Mouse (Mus musculus) midbrain, embryonic 10.5 days (tissue): ENCODE data around the gene Stxbp1. TPM values are rescaled to one million over a fixed set of nuclear protein-coding genes. Genes with fewer than 3 reads are reported as not detected.

Experiments used
- DNase-seq: peaks from one replicate; pipeline ENCODE4 v3.0.0-alpha.2; 2017; ENCODE audit warnings: low spot score
- H3K27ac ChIP-seq: fragments of 300-500 bp; sonication (generic); replicated peaks from 2 replicates; pipeline ENCODE4 v1.5.1; 2016; ENCODE audit warnings: mild to moderate bottlenecking
- H3K27me3 ChIP-seq: fragments of 300-500 bp; sonication (generic); 2 replicates; pipeline ENCODE4 v1.6.1; 2016; ENCODE audit warnings: low read depth, mild to moderate bottlenecking; ENCODE audit not compliant: poor library complexity, severe bottlenecking
- H3K36me3 ChIP-seq: fragments of 300-500 bp; sonication (generic); 2 replicates; pipeline ENCODE4 v1.6.1; 2016; ENCODE audit warnings: mild to moderate bottlenecking, moderate library complexity
- H3K4me1 ChIP-seq: fragments of 300-500 bp; sonication (generic); 2 replicates; pipeline ENCODE4 v1.6.1; 2016
- H3K4me3 ChIP-seq: fragments of 300-500 bp; sonication (generic); 2 replicates; pipeline ENCODE4 v1.5.1; 2016; ENCODE audit warnings: mild to moderate bottlenecking, moderate library complexity
- H3K9me3 ChIP-seq: fragments of 300-500 bp; sonication (generic); replicated peaks from 2 replicates; pipeline ENCODE4 v1.6.1; 2016; ENCODE audit warnings: mild to moderate bottlenecking
- WGBS: fragments of 180-500 bp; shearing (Covaris S2); methylation state at CpG from one replicate; pipeline ENCODE4 v1.1.7; 2016; 5-methylcytosine and 5-hydroxymethylcytosine counted together
- polyA plus RNA-seq: library from polyadenylated mRNA; unstranded; fragments of >200 nt; fragmentation: Nextera tagmentation; extraction: Ambion mirVana; gene quantifications from 2 replicates; pipeline ENCODE4 v1.2.1, GENCODE M21; 2016

Gene Stxbp1
- polyA plus RNA-seq, 1 experiment from 2014 or later: 31.4 TPM

DNA sequence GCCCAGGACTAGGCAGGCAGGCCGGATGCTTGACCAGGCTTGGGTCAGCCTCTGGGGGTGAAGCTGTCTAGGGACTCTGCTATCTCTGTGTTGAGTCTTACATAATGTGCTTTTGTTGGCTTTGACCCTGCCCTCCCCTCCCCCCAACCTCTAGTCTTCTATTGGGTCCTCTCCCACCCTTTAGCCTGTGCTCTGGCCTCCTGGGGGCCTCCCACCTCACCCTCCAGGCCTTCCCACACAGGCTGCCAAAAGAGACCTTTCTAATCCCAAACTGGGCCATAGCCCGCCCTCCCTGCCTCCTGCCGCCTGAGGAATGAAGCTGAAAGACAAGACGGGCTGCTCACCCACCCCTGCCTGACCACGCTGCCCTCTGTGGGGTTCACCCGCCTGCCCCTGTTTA is 34.0 kb upstream of the Stxbp1 start:
- Histone ChIP-seq H3K4me3 (peak overlapping the region; percentile 16), H3K36me3 (no peaks in the 10 kb centered on the region), H3K27me3 (peaks cover 23% of the 10 kb centered on the region), H3K9me3 (no peaks in the 10 kb centered on the region), H3K27ac (peak overlapping the region; percentile 78), H3K4me1 (peaks cover 80% of the 10 kb centered on the region)
- DNase-seq: peak; percentile 48
- WGBS: 12% methylated on average over 6 of the region's 6 CpGs

DNA sequence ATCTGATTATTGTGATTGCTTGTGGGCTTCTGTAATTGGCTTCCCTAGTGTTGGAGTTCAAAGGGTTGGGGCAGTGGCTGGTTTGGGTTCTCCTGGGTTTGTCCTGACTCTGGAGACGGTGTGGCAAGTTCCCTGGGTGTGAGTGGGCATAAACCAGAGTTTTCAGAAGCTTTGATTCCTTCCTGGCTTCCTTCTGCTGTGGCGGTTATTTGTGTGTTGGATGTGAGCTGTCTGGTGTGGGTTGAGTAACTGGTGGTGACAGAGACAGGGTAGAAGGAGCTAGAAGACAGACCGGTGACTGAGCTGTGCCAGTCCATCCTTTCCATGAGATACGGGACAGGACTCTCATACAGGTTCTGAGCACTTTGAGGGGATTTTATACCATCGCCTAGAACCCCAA is 32.5 kb upstream of the Stxbp1 start:
- 81% methylated on average over 5 of the region's 5 CpGs for WGBS
- DNase-seq: no peak
- no peaks in the 10 kb centered on the region for H3K36me3 ChIP-seq
- H3K27me3 ChIP-seq: peaks cover 23% of the 10 kb centered on the region
- H3K4me1 ChIP-seq: peaks cover 86% of the 10 kb centered on the region
- H3K4me3 ChIP-seq: no peak overlapping the region
- 0 out of 2 replicates have a peak overlapping the region, but pooled peaks have one; percentile 34 for H3K27ac ChIP-seq
- H3K9me3 ChIP-seq: no peaks in the 10 kb centered on the region

DNA sequence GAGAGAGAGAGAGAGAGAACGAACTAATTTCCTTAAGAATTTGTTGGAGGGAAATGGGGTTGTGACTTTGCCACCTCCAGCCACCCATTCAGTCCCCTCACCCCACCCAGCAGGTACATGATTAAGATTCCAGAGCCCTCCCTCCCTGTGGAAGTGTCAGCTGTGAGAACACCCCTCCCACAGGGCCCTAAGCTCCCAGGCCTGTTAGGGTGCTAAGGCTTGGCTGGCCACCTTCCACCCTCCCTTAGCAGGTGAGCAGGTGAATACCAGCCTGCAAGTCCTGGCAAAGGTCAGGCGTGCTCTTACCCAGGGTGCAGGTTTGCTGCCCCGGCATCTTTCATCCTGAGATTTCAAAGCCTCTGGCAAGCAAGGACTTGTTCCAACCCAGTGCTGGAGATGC is 31.4 kb upstream of the Stxbp1 start:
- no peak for DNase-seq
- no peaks in the 10 kb centered on the region for H3K36me3 ChIP-seq
- peaks cover 86% of the 10 kb centered on the region for H3K4me1 ChIP-seq
- peak overlapping the region; percentile 78; the same call in 1 of the 2 replicates for H3K4me3 ChIP-seq
- 63% methylated on average over 3 of the region's 3 CpGs for WGBS
- no peak overlapping the region for H3K27ac ChIP-seq
- H3K9me3 ChIP-seq: no peaks in the 10 kb centered on the region
- H3K27me3 ChIP-seq: peaks cover 23% of the 10 kb centered on the region

DNA sequence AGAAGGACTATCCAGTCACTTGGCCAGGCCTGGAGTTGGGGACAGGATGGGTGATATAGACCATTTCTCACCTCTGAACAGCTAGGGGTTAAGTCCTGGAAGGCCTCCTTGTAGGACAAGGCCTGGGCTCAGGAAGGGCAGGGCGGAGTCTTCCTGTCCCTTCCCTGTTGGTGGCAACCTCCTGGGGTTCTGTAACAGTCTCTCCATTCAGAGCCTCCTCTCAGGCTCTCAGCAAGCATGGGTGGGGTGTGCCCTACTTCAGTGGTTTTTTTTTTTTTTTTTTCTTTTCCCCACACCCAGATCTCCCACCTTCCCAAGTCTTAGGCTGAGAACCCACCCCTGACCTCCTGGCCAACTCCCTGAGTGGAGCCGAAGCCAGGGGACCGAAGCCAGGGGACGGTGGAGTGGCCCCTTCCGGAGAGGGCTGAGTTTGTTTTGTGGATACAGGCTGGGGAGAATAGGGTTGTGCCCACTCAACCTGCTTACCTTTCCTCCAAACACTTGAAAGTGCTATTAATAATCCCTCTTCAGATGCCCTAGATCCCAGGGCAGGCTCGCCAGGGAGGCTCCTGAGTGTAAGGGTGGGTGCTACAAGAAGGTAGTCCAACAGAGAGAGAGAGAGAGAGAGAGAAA is 30.8 kb upstream of the Stxbp1 start:
- H3K9me3 ChIP-seq: no peaks in the 10 kb centered on the region
- H3K4me3 ChIP-seq: peak overlapping the region; percentile 78
- peaks cover 23% of the 10 kb centered on the region for H3K27me3 ChIP-seq
- 48% methylated on average over 6 of the region's 6 CpGs for WGBS
- peaks cover 85% of the 10 kb centered on the region for H3K4me1 ChIP-seq
- DNase-seq: no peak
- no peaks in the 10 kb centered on the region for H3K36me3 ChIP-seq
- H3K27ac ChIP-seq: no peak overlapping the region

DNA sequence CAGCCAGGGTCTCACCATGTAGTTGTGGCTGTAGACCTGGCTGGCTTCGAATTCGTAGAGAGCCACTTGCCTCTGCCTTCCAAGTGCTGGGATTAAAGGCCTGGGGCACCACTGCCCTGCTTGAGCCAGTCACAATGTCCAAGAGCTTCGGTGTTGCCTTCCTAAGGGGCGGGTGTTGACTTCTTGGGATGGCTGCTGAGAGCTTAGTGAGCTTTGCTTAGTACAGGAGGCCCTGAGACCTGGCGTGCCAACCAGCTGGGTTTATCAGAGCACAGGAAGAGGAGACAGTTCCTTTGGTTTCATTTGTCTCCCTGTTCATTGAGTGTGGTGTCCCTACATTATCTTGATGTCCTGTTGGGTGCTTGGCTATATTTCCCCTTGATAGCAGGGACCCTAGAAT is 30.3 kb upstream of the Stxbp1 start:
- Histone ChIP-seq H3K27me3 (peaks cover 23% of the 10 kb centered on the region), H3K36me3 (no peaks in the 10 kb centered on the region), H3K4me1 (peaks cover 79% of the 10 kb centered on the region), H3K4me3 (peak overlapping the region; percentile 78), H3K9me3 (no peaks in the 10 kb centered on the region), H3K27ac (peak overlapping the region; percentile 99; the same call in 1 of the 2 replicates)
- no peak for DNase-seq
- 25% methylated on average over 5 of the region's 5 CpGs for WGBS

DNA sequence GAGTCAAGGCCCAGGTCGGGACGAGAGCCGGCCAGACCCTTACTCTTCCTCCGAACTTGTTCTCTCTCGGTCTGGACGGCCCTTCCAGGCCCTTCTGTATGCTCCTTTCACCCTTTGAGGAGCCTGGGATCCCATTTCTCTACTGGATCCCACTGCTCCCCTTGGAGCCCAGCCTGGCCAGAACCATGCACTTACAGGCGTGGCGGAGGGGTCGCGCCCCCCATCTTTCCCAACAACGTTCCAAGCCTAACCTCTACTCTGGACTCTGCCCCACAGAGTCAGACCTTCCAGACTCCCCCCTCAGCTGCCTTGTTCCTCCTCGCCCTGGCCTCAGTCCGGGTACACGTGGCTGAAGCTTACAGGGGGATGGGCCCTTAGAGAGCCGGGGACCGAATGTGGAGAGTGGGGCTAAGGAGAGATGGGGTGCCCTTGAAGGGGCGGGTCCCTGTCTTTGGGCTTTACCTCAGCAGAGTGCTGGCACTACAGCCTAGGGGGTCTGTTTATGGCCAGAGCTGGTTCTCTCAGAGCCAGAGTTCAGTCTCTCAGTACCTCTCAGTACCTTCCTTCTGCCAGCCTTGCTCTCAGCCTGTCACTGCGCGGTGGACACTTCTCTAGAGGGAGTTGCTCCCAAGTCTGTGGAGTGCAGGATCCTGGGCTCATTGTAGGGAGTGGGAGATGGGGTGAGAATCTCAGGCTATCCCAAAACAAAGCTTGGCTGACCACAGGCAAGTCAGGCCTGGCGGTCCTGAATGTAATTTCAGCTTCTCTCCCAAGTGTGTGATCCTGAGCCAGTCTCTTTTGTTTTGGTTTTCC is 29.7 kb upstream of the Stxbp1 start:
- Histone ChIP-seq H3K36me3 (no peaks in the 10 kb centered on the region), H3K9me3 (no peaks in the 10 kb centered on the region), H3K27me3 (peaks cover 23% of the 10 kb centered on the region), H3K4me3 (peak overlapping the region; percentile 78), H3K4me1 (peaks cover 74% of the 10 kb centered on the region), H3K27ac (peak overlapping the region; percentile 99)
- DNase-seq: peak; percentile 42
- WGBS: 2% methylated on average over 20 of the region's 20 CpGs

DNA sequence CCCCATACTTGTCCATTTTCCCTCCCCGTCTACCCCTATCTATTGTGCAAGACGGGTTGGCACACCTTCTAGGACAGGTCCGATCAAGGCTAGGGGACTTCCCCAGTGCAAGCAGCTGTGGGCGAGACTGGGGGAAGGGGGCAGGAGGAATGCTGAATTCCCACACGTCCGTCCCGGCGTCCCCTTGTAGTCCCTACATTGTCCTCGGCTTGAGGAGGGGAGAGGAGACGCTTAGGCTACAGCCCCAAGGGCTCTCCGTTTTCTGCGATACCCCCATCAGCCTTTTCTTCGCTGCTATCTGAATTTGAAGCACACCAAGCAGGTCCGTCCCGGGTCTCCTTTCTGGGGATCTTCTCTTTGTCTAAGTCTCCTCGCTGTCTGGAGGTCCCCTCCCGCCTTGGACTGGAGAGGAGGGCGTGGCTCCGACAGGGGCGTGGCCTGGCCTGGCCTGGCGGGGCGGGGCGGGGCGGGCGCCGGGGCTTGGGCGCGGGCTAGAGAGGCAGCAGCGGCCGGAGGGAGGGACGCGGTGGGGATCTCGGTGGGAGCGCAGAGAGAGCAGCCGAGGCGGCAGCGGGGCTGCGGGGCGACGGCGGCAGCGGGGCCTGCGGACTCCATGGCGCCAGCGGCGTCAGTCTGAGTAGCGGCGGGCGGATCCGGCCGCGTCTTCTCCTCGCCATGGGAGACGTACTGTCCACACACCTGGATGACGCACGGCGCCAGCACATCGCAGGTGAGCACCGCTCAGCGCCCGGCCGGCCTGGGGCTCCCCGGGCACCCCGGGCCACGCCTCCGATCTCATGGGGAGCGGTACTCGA is 28.8 kb upstream of the Stxbp1 start, which contains the start of gene Fam129b:
Fam129b (plus strand) TSS at position 440 of the 815 bp plus-strand sequence.
- no peaks in the 10 kb centered on the region for H3K36me3 ChIP-seq
- H3K27me3 ChIP-seq: peaks cover 23% of the 10 kb centered on the region
- H3K4me3 ChIP-seq: peak within 1 kb of the TSS; percentile 78
- peaks cover 66% of the 10 kb centered on the region for H3K4me1 ChIP-seq
- peak within 1 kb of the TSS; percentile 99 for H3K27ac ChIP-seq
- peak; percentile 95 for DNase-seq
- no peaks in the 10 kb centered on the region for H3K9me3 ChIP-seq
- under 1% methylated on average over 68 of the region's 68 CpGs for WGBS

DNA sequence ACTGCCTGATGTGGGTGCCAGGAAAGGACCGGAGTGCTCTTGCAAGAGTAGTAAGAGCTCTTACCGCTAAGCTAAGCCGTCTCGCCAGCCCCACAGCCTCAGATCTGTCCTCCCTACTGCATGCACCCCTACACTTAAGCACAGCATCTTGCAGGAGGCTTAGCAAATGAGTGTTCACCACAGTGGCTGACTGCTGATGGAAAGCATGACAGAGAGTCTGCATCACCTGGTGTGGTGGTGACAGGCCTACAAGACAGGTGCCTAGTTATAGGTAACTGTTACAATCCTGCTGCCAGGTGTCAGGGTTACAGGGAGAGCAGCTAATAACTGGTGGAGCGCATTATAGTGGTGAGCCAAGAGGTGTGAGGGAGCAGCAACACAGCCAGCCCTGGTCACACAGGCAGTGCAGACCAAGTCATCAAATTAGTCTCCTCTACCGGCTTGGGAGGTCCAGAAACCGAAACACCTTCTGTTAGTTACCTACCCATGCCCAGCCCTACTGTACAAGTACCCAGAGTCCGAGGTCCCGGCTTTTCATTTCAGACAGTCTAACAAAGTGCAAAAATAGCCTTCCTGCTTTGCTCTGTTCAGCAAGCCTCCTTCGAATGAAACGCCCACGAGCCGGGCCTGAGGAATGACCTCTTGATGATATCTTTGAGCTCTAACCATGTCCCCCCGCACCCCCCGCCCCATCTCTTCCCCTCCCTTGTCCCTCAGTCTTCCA is 28.1 kb upstream of the Stxbp1 start:
- peaks cover 23% of the 10 kb centered on the region for H3K27me3 ChIP-seq

DNA sequence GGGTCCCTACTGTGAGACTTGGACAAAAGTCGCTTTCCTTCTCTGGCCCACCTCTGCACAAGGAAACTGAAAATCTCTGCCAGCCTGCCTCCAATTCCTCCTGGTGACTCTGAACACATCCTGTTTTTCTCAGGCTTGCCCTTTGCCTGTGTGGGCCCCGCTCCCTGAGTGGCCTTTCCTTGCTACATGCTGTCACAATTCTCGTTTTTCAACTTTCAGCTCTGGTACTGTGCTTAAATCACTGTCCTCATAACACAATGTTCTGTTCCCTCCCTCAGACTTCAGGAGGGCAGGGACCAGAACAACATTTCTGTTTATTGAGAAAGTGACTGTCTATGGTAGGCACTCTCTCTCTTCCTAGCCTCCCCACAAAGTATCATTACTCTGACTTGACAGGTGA is 27.0 kb upstream of the Stxbp1 start:
- no peak overlapping the region for H3K4me3 ChIP-seq
- no peaks in the 10 kb centered on the region for H3K9me3 ChIP-seq
- peaks cover 23% of the 10 kb centered on the region for H3K27me3 ChIP-seq
- 69% methylated on average over 3 of the region's 3 CpGs for WGBS
- no peak overlapping the region for H3K27ac ChIP-seq
- no peaks in the 10 kb centered on the region for H3K36me3 ChIP-seq
- no peak for DNase-seq
- H3K4me1 ChIP-seq: peaks cover 48% of the 10 kb centered on the region

More for the DNA sequence above, 28.1 kb upstream of the Stxbp1 start:
- 16% methylated on average over 15 of the region's 15 CpGs for WGBS
- Histone ChIP-seq H3K9me3 (no peaks in the 10 kb centered on the region), H3K4me1 (peaks cover 58% of the 10 kb centered on the region), H3K36me3 (no peaks in the 10 kb centered on the region), H3K4me3 (peak overlapping the region; percentile 78), H3K27ac (peak overlapping the region; percentile 99)
- no peak for DNase-seq

DNA sequence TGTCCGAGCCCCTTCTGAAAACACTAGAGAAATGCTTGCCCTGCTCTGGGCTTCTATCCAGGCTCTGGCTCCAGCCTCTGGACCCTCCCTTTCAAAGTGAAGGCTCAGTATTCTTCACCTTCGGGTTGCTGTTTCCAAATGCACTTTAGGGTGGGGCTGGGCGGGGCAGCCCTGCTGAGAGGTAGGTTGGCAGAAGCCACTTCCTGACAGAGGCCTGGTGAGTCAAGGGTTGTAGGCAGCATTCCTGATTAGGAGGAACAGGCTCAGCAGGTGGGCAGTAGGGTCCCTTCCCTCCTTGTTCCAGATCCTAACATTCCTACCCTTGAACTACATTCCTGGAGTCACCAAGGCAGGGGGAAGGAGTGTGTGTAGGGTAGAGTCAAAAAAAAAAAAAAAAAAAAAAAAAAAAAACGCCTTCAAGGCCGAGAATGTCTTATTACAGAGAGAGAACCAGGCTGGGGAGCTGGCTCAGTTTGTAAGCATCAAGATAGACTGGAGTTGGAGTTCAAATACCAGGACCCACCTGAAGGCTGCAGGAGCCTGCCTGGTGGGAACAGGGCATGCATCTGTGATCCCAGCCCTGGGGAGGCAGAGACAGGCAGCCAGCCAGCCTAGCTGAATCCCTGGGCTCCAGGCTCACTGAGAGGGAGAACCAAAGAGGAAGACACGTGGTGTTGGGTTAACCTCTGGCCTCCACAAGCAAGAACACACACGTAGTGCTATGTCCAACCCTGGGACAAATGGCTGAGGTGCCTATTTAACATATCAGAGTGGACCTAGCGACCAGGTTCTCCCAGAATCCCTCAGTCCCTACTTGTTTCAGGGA is 23.4 kb upstream of the Stxbp1 start:
- Histone ChIP-seq H3K4me1 (peaks cover 14% of the 10 kb centered on the region), H3K27ac (no peak overlapping the region), H3K9me3 (no peaks in the 10 kb centered on the region), H3K36me3 (no peaks in the 10 kb centered on the region), H3K27me3 (no peaks in the 10 kb centered on the region), H3K4me3 (no peak overlapping the region)
- 58% methylated on average over 8 of the region's 8 CpGs for WGBS
- DNase-seq: no peak

DNA sequence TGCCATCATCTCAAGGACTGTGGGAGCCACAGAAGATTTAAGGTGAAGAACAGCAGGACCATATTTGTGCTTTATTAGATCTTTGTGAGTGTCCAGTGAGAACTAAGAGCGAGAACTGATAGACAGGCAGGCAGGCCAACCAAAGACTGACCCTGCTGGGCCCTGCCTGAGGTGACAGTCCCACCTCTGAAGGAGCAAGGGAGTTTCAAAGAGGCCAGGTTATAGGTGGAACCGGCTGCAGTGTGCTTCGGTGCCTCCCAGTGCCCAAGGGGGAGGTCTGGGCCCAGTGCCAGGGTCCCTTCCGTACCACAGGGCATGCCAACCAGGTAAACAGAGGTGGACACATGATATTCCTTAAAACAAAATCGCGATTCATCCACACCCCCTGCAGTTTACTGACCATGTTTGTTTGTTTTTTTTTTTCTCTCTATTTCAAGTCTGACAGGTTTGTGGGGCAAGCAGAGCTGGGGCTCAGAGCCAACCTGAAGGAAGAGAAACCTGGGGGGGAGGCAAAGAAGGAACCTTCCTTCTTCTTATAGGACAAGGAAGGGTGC is 22.8 kb upstream of the Stxbp1 start:
- 64% methylated on average over 6 of the region's 6 CpGs for WGBS
- no peak overlapping the region for H3K4me3 ChIP-seq
- no peak for DNase-seq
- no peaks in the 10 kb centered on the region for H3K27me3 ChIP-seq
- H3K9me3 ChIP-seq: no peaks in the 10 kb centered on the region
- peaks cover 7% of the 10 kb centered on the region for H3K4me1 ChIP-seq
- no peak overlapping the region for H3K27ac ChIP-seq
- no peaks in the 10 kb centered on the region for H3K36me3 ChIP-seq
